Mouse (Mus musculus): ENCODE data around the gene Rpl7a.

Rpl7a gene

DNA sequence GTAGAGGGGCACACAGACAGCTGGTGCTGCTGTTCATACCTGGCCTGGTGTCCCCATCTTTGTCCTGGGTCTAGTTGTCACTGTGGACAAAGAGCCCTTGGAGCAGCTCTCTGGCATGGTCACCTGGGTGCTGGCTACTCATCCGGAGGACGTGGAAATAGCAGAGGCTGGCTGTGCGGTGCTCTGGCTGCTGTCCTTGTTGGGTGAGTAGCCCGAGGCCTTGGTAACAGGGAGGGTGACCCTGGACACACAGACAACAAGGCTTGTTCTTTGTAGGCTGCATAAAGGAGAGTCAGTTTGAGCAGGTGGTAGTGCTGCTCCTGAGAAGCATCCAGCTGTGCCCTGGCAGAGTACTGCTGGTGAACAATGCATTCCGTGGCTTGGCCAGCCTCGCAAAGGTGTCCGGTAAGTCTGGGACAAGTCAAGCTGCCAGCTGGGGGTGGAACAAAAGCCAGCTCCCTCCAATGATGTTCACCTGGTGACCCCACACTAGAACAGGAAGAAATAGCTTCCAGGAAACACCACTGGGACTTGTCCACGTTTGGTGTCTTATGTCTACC is 40.9 kb downstream of the Rpl7a start:
- in situ Hi-C loops (cut with MboI, MseI), result no loop called here

DNA sequence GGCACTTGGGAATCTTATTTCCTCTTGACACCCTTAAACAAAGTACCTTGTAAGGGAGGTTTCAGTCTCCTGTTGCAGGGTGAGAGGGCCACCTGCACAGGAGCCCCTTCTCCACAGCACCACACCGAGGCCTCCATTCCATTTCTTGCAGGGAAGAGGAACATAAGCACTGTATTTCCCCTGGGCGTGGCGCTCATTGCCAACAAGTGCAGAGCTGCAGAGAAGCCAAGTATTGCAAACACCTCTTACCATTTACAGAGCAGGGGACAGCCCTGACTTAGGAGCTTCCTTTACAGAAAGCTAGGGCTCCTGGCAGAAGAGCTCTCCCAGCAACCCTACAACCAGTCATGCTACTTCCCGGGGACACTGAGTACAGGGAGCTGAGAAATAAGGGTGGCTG is 41.6 kb downstream of the Rpl7a start:
- in situ Hi-C loops (cut with MboI, MseI), result no loop called here

DNA sequence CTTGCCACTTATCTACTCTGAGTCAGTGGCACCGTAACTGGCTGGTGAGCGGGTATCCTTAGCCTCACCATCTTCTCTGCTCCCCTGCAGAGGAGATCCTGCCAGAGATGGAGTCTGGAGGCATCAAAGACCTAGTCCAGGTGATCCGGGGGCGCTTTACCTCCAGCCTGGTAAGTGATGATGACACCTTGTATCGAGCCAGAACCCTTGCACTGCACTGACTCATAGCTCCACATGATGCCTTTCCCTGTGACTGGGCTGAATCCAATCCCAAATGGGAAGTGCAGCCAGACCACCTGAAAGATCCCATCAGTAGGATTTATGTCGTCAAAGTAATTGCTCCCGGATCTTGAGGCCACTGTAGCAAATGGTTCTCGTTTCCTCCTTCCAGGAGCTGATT is 42.3 kb downstream of the Rpl7a start:
- in situ Hi-C loops (cut with MboI, MseI), result no loop called here

DNA sequence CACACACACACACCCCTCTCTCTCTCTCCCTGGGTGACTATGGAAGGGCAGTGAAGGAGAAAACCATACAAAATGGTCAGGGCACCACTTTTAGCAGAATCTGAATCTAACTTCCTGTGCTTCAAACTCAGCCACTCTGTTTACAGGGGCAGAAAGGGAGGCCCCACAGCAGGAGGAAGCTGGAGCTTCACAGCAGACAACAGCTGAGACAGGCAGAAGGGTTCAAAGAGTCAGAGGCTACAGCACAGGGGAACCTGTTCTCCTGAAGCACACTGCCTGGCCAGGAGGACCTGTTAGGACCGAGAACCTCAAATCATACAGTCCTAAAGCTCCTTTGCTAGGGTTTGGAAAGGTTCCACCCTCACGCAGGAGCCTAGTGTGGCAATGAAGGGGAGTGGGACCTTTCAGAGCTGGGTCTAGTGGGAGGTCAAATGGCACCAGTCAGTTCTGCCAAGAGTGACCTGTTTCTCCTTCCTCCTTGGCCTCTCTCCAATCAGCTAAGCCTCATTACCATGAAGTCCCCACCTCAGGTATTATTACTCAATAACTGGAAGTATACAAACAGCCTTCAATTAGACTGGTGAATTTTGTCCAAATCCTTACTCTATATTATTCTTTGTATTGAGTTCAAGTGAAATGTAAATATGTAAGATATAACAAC is 44.3 kb downstream of the Rpl7a start:
- in situ Hi-C loops (cut with MboI, MseI), result loop anchor here in 1 of 2 experiments (5.0 kb wide), 1 partner anchor 52 kb away; the partner anchor contains the start of gene Cacfd1

DNA sequence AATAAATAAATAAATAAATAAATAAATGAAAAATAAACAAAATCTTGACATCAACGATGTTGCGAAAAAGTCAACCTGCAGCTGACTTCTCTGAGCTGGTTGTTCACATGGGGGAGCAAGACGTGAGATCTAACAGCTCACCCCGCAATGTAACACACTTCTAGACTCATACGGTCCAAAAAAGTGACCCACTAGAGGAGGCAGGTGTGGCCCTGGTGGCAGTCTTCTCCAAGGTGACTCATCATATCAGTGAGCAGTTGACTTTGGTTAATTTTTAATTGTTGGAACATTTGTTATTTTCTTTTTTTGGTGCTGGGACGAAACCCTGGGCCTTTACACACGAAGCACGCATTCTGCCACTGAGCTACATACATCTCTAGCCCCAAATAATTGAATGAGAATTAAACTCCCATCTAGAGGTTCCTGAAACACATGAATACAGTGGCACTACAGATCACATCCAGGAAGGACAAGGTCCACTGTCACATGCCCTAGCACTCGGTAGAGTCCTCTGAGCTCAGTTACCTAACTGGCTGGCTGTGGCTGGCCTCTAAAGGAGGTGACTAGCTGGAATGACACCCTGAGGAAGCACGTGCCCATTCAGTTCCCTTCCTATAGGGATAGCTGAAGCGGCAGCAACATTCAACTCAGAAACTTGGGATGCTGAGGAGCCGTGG is 46.4 kb downstream of the Rpl7a start:
- in situ Hi-C loops (cut with MboI, MseI), result loop anchor here in 1 of 2 experiments (5.0 kb wide), 1 partner anchor 50 kb away; the partner anchor contains the start of gene Cacfd1

DNA sequence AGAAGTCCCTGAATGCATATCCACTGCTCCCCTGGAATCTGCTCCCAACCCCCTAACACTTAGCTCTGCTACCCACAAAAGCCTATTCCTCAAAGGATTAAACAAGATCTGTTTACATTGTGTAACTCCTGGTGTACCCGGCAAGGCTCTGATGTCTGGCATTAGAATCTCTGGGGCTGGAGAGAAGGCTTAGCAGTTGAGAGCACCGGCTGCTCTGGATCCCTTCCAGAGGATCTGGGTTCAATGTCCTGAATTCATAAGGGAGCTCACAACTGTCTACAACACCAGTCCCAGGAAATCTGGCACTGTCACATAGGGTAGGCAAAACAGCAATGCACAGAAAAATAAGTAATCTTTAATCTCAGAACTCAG is 46.9 kb downstream of the Rpl7a start:
- in situ Hi-C loops (cut with MboI, MseI), result loop anchor here in 1 of 2 experiments (5.0 kb wide), 1 partner anchor 50 kb away; the partner anchor contains the start of gene Cacfd1

DNA sequence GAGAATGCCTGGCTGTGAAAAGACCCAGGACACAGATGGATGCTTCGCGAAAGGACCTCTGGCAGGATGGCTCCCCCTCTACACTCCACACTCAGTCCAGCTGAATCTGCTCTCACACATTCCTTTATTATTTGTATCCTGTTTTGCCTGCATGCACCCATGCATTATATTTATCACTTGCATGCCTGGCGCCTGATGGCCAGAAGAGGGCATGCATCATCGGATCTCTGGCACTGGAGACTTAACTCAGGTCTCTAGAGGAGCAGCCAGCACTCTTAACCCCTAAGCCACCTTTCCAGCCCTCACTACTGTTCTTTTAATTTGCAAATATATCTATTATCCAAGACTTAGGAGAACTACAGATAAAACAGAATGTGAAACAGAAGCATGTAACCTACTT is 50.2 kb downstream of the Rpl7a start:
- in situ Hi-C loops (cut with MboI, MseI), result loop anchor here in 1 of 2 experiments (5.0 kb wide), 1 partner anchor 58 kb away; the partner anchor contains the start of gene Surf6
